Mouse (Mus musculus): ENCODE measurements at regions not wholly inside any gene's neighbourhood (a gene's known extent, or its start where the extent isn't known, plus 50 kb on each side); places are given as distances from the start of the nearest gene placed in this dataset.

- no peak for TF ChIP-seq CTCF (IDR thresholded peaks at IDR 0.05; ENCODE audit: low read depth, low read length)
- no peak for TF ChIP-seq EP300 (IDR thresholded peaks at IDR 0.05; ENCODE audit: insufficient read depth, low read depth, low read length)
These were observed 111.8 kb upstream of the Six2 start for GRCm38 (mm10) chr17:85799865-85800356.
